Mouse (Mus musculus) 3T3-L1 (cell line): ENCODE results near the gene Steap3.

Source experiments
- DNase-seq: peaks from one replicate; pipeline ENCODE4 v3.0.0-alpha.2; 2015; ENCODE audit warnings: low read depth, low spot score

Steap3 gene

GRCm38 (mm10) chr1:120250586-120250985, 21.9 kb downstream of the Steap3 start:
- no peak for DNase-seq

GRCm38 (mm10) chr1:120249842-120250241, 22.7 kb downstream of the Steap3 start:
- DNase-seq, result peak; percentile 40

GRCm38 (mm10) chr1:120248156-120248555, 24.3 kb downstream of the Steap3 start:
- peak; percentile 97 for DNase-seq

- DNase-seq, result peak; percentile 59
Observed at GRCm38 (mm10) chr1:120247351-120247750, 25.2 kb downstream of the Steap3 start.

- DNase-seq, result no peak
Observed at GRCm38 (mm10) chr1:120246946-120247345, 25.6 kb downstream of the Steap3 start.

- DNase-seq, result peak; percentile 48
Observed at GRCm38 (mm10) chr1:120245661-120246131, 26.8 kb downstream of the Steap3 start.

GRCm38 (mm10) chr1:120244646-120245045, 27.9 kb downstream of the Steap3 start:
- DNase-seq, result no peak

GRCm38 (mm10) chr1:120243987-120244386, 28.5 kb downstream of the Steap3 start:
- no peak for DNase-seq

- DNase-seq, result peak; percentile 49
Observed at GRCm38 (mm10) chr1:120237068-120237467, 35.4 kb downstream of the Steap3 start.

- DNase-seq, result peak; percentile 96
Observed at GRCm38 (mm10) chr1:120236424-120236823, 36.1 kb downstream of the Steap3 start.

GRCm38 (mm10) chr1:120235631-120236215, 36.8 kb downstream of the Steap3 start:
- peak; percentile 48 for DNase-seq

GRCm38 (mm10) chr1:120232170-120232569, 40.3 kb downstream of the Steap3 start:
- no peak for DNase-seq

GRCm38 (mm10) chr1:120231334-120231733, 41.2 kb downstream of the Steap3 start:
- DNase-seq, result peak; percentile 77

GRCm38 (mm10) chr1:120229723-120230471, 42.6 kb downstream of the Steap3 start:
- DNase-seq, result no peak

- no peak for DNase-seq
Observed at GRCm38 (mm10) chr1:120223613-120224012, 48.9 kb downstream of the Steap3 start.

GRCm38 (mm10) chr1:120221285-120221684, 51.2 kb downstream of the Steap3 start:
- DNase-seq, result no peak

- DNase-seq, result no peak
Observed at GRCm38 (mm10) chr1:120220841-120221240, 51.7 kb downstream of the Steap3 start.

- DNase-seq, result no peak
Observed at GRCm38 (mm10) chr1:120208502-120209230, 63.8 kb downstream of the Steap3 start.

- DNase-seq, result peak; percentile 34
Observed at GRCm38 (mm10) chr1:120207568-120207967, 64.9 kb downstream of the Steap3 start.

- no peak for DNase-seq
Observed at GRCm38 (mm10) chr1:120204834-120205233, 67.7 kb downstream of the Steap3 start.

- no peak for DNase-seq
Observed at GRCm38 (mm10) chr1:120203836-120204235, 68.7 kb downstream of the Steap3 start.

GRCm38 (mm10) chr1:120202542-120202941, 70.0 kb downstream of the Steap3 start:
- DNase-seq, result no peak
